Comparison of ENCODE assay signal across 31 mouse cellular contexts in genomic region chr2:106653261-106653660, GRCm38 (mm10).
"Had no signal": no experiment of that assay in that cellular context is flagged by ENCODE, and none has a peak within 500 bp of the region (broad histone marks: within the 10 kb centered on the region; RNA-seq: fewer than 3 reads in every experiment).

No protein-coding gene starts in this region.

- ATAC-seq: hindbrain, embryonic 16.5 days; hindbrain, postnatal 0 days; inflammation-experienced regulatory T-cells, adult 6 months; intestine, embryonic 15.5 days; intestine, embryonic 16.5 days; intestine, postnatal 0 days had no signal

- H3K27me3 ChIP-seq: heart, embryonic 12.5 days; hindbrain, embryonic 12.5 days; hindbrain, embryonic 15.5 days; intestine, embryonic 15.5 days; kidney, embryonic 15.5 days had no signal

- H3K36me3 ChIP-seq: heart, embryonic 12.5 days; heart, embryonic 13.5 days; heart, embryonic 15.5 days; hindbrain, embryonic 10.5 days; hindbrain, embryonic 12.5 days; hindbrain, embryonic 13.5 days; hindbrain, embryonic 15.5 days; intestine, embryonic 15.5 days; kidney, embryonic 15.5 days had no signal

- H3K27ac ChIP-seq: hindbrain, embryonic 10.5 days; hindbrain, embryonic 12.5 days; hindbrain, embryonic 14.5 days; hindbrain, embryonic 15.5 days; hindbrain, postnatal 0 days; intestine, embryonic 15.5 days; kidney, embryonic 15.5 days; kidney, postnatal 0 days; layer of hippocampus, adult 2 months; left cerebral cortex, adult 2 months had no signal

- H3K4me2 ChIP-seq: hindbrain, embryonic 12.5 days; hindbrain, embryonic 13.5 days; hindbrain, embryonic 14.5 days; hindbrain, embryonic 15.5 days; intestine, embryonic 15.5 days; kidney, embryonic 15.5 days had no signal

- H3K4me3 ChIP-seq: heart, embryonic 12.5 days; heart, embryonic 13.5 days; heart, embryonic 15.5 days; hindbrain, embryonic 10.5 days; hindbrain, embryonic 12.5 days; hindbrain, embryonic 13.5 days; hindbrain, embryonic 15.5 days; intestine, embryonic 15.5 days; kidney, embryonic 15.5 days; layer of hippocampus, adult 2 months; left cerebral cortex, adult 2 months had no signal

- DNase-seq: heart, postnatal 36 days; kidney, adult 11 months; kidney, adult 18-20 months; kidney, adult 2 months; kidney, adult 8-10 months; kidney, adult 9 months; kidney, postnatal 10 days; kidney, postnatal 14 days; kidney, postnatal 25 days; kidney, postnatal 36 days; kidney, postnatal 4 days; layer of hippocampus, adult 9-11 months; layer of hippocampus, postnatal 36 days had no signal

- H3K4me1 ChIP-seq: intestine, embryonic 15.5 days had no signal

- H3K9me3 ChIP-seq: heart, embryonic 12.5 days; heart, embryonic 13.5 days; heart, embryonic 15.5 days; hindbrain, embryonic 10.5 days; hindbrain, embryonic 12.5 days; hindbrain, embryonic 13.5 days; hindbrain, embryonic 15.5 days; intestine, embryonic 15.5 days; kidney, embryonic 15.5 days had no signal

- H3K9ac ChIP-seq: heart, embryonic 12.5 days; heart, embryonic 13.5 days; heart, embryonic 15.5 days; hindbrain, embryonic 12.5 days; hindbrain, embryonic 13.5 days; hindbrain, embryonic 14.5 days; hindbrain, embryonic 15.5 days; intestine, embryonic 15.5 days; kidney, embryonic 15.5 days had no signal
